Mouse (Mus musculus): ENCODE measurements around the gene Smim14. TPM values are rescaled to one million over a fixed set of nuclear protein-coding genes. Genes with fewer than 3 reads are reported as not detected.

Gene Smim14
- polyA plus RNA-seq, 1 experiment: 72.3 TPM

GRCm38 (mm10) chr5:65500231-65500630, 36.8 kb downstream of the Smim14 start:
- 84% methylated on average over 7 of the region's 7 CpGs for WGBS
- no peaks in the 10 kb centered on the region for H3K27me3 ChIP-seq (ENCODE audit: control insufficient read depth, insufficient read depth, low read length)
- TF ChIP-seq CTCF (IDR thresholded peaks at IDR 0.05; ENCODE audit: extremely low read depth, insufficient read length, insufficient replicate concordance, low read depth, low read length) (no peak), POLR2A (IDR thresholded peaks at IDR 0.05; ENCODE audit: low read depth, low read length) (no peak)
- no peak overlapping the region for H3K4me3 ChIP-seq (ENCODE audit: low read depth, low read length)
- H3K27ac ChIP-seq (ENCODE audit: insufficient read depth, low read depth, low read length): no peak overlapping the region
- H3K4me1 ChIP-seq (ENCODE audit: control insufficient read depth, insufficient read depth, insufficient read length, low read length): no peaks in the 10 kb centered on the region
- H3K36me3 ChIP-seq (ENCODE audit: control insufficient read depth, insufficient read depth, low read length): no peaks in the 10 kb centered on the region

GRCm38 (mm10) chr5:65492716-65493531, 44.1 kb downstream of the Smim14 start, which contains the start of gene Gm43552:
Gene Gm43552 (minus strand): TSS chr5:65492833.
- under 1% methylated on average over 68 of the region's 69 CpGs for WGBS
- Histone ChIP-seq H3K4me3 (ENCODE audit: low read depth, low read length) (peak within 1 kb of the TSS; percentile 82), H3K4me1 (ENCODE audit: control insufficient read depth, insufficient read depth, insufficient read length, low read length) (peaks cover 2% of the 10 kb centered on the region; the same call in 1 of the 2 replicates), H3K27me3 (ENCODE audit: control insufficient read depth, insufficient read depth, low read length) (no peaks in the 10 kb centered on the region), H3K27ac (ENCODE audit: insufficient read depth, low read depth, low read length) (peak within 1 kb of the TSS; percentile 90), H3K36me3 (ENCODE audit: control insufficient read depth, insufficient read depth, low read length) (peaks cover 2% of the 10 kb centered on the region; the same call in 1 of the 2 replicates)
- TF ChIP-seq CTCF (IDR thresholded peaks at IDR 0.05; ENCODE audit: extremely low read depth, insufficient read length, insufficient replicate concordance, low read depth, low read length) (no peak), POLR2A (IDR thresholded peaks at IDR 0.05; ENCODE audit: low read depth, low read length) (peak; percentile 92)

- Histone ChIP-seq H3K36me3 (ENCODE audit: control insufficient read depth, insufficient read depth, low read length) (peaks cover 2% of the 10 kb centered on the region; the same call in 1 of the 2 replicates), H3K27me3 (ENCODE audit: control insufficient read depth, insufficient read depth, low read length) (no peaks in the 10 kb centered on the region), H3K27ac (ENCODE audit: insufficient read depth, low read depth, low read length) (peak overlapping the region; percentile 88), H3K4me1 (ENCODE audit: control insufficient read depth, insufficient read depth, insufficient read length, low read length) (peaks cover 2% of the 10 kb centered on the region; the same call in 1 of the 2 replicates), H3K4me3 (ENCODE audit: low read depth, low read length) (peak overlapping the region; percentile 82)
- no peak for TF ChIP-seq CTCF (IDR thresholded peaks at IDR 0.05; ENCODE audit: extremely low read depth, insufficient read length, insufficient replicate concordance, low read depth, low read length)
- no peak for TF ChIP-seq POLR2A (IDR thresholded peaks at IDR 0.05; ENCODE audit: low read depth, low read length)
- under 1% methylated on average over 57 of the region's 57 CpGs for WGBS
These were observed 44.9 kb downstream of the Smim14 start for GRCm38 (mm10) chr5:65491767-65492715.

GRCm38 (mm10) chr5:65489830-65490229, 47.2 kb downstream of the Smim14 start:
- Histone ChIP-seq H3K36me3 (ENCODE audit: control insufficient read depth, insufficient read depth, low read length) (peaks cover 2% of the 10 kb centered on the region; the same call in 1 of the 2 replicates), H3K27me3 (ENCODE audit: control insufficient read depth, insufficient read depth, low read length) (no peaks in the 10 kb centered on the region), H3K27ac (ENCODE audit: insufficient read depth, low read depth, low read length) (no peak overlapping the region), H3K4me3 (ENCODE audit: low read depth, low read length) (no peak overlapping the region), H3K4me1 (ENCODE audit: control insufficient read depth, insufficient read depth, insufficient read length, low read length) (peaks cover 5% of the 10 kb centered on the region; the same call in 1 of the 2 replicates)
- no peak for TF ChIP-seq POLR2A (IDR thresholded peaks at IDR 0.05; ENCODE audit: low read depth, low read length)
- TF ChIP-seq CTCF (IDR thresholded peaks at IDR 0.05; ENCODE audit: extremely low read depth, insufficient read length, insufficient replicate concordance, low read depth, low read length): no peak
- WGBS: 67% methylated on average over 4 of the region's 4 CpGs

DNA sequence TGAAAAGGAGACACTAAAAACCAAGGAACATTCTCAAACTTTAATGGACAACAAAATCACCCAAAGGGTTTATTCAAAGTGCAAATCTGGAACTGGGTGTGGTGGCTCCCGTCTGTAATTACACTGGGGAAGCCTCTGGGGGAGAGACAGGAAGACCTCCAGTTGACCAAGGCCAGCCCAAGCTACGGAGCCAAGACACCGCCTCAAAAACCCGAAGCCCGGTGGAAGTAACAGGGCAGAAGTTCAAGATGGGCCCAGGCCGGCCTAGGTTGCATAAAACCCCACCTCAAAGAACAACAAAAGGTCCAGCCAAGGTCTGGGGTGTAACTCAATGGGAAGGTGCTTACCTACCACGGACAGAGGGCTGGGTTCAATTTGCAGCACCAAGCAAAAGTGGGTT, 48.3 kb downstream of the Smim14 start:
- H3K27me3 ChIP-seq (ENCODE audit: control insufficient read depth, insufficient read depth, low read length): no peaks in the 10 kb centered on the region
- no peak for TF ChIP-seq POLR2A (IDR thresholded peaks at IDR 0.05; ENCODE audit: low read depth, low read length)
- no peak for TF ChIP-seq CTCF (IDR thresholded peaks at IDR 0.05; ENCODE audit: extremely low read depth, insufficient read length, insufficient replicate concordance, low read depth, low read length)
- no peak overlapping the region for H3K4me3 ChIP-seq (ENCODE audit: low read depth, low read length)
- peaks cover 7% of the 10 kb centered on the region; the same call in 1 of the 2 replicates for H3K4me1 ChIP-seq (ENCODE audit: control insufficient read depth, insufficient read depth, insufficient read length, low read length)
- H3K36me3 ChIP-seq (ENCODE audit: control insufficient read depth, insufficient read depth, low read length): peaks cover 2% of the 10 kb centered on the region; the same call in 1 of the 2 replicates
- 67% methylated on average over 7 of the region's 7 CpGs for WGBS
- H3K27ac ChIP-seq (ENCODE audit: insufficient read depth, low read depth, low read length): peak overlapping the region; percentile 30

- no peaks in the 10 kb centered on the region for H3K27me3 ChIP-seq (ENCODE audit: control insufficient read depth, insufficient read depth, low read length)
- H3K36me3 ChIP-seq (ENCODE audit: control insufficient read depth, insufficient read depth, low read length): peaks cover 2% of the 10 kb centered on the region; the same call in 1 of the 2 replicates
- no peak overlapping the region for H3K4me3 ChIP-seq (ENCODE audit: low read depth, low read length)
- 0 out of 2 replicates have a peak overlapping the region, but pooled peaks have one; percentile 11 for H3K27ac ChIP-seq (ENCODE audit: insufficient read depth, low read depth, low read length)
- 86% methylated on average over 10 of the region's 10 CpGs for WGBS
- no peak for TF ChIP-seq POLR2A (IDR thresholded peaks at IDR 0.05; ENCODE audit: low read depth, low read length)
- TF ChIP-seq CTCF (IDR thresholded peaks at IDR 0.05; ENCODE audit: extremely low read depth, insufficient read length, insufficient replicate concordance, low read depth, low read length): no peak
- H3K4me1 ChIP-seq (ENCODE audit: control insufficient read depth, insufficient read depth, insufficient read length, low read length): peaks cover 4% of the 10 kb centered on the region; the same call in 1 of the 2 replicates
These were observed 49.6 kb downstream of the Smim14 start for GRCm38 (mm10) chr5:65487381-65487780.
